Mouse (Mus musculus): Measurements from ENCODE around the gene Olfr78. TPM values are rescaled to one million over a fixed set of nuclear protein-coding genes. Genes with fewer than 3 reads are reported as not detected.

Olfr78 gene
- 1.7 and 8.6 TPM in 2 replicates for polyA plus RNA-seq (2015; fragmentation: Nextera tagmentation; extraction: Ambion mirVana)

GRCm38 (mm10) chr7:102759266-102759665, at the start of gene Olfr78, which contains the start of gene Olfr560:
Gene Olfr78, minus strand, starts transcription at chr7:102759471.
Gene Olfr560, minus strand, starts transcription at chr7:102759366.

GRCm38 (mm10) chr7:102803180-102803579, 43.9 kb upstream of the Olfr78 start, which contains the start of gene Olfr564:
Gene Olfr564, plus strand, starts transcription at chr7:102803480.

GRCm38 (mm10) chr7:102770921-102771320, 11.7 kb upstream of the Olfr78 start, which contains the start of gene Olfr561:
Gene Olfr561, plus strand, starts transcription at chr7:102771221.

GRCm38 (mm10) chr7:102727391-102727790, 31.9 kb downstream of the Olfr78 start, which contains the start of gene Olfr559:
Gene Olfr559, minus strand, starts transcription at chr7:102727491.

GRCm38 (mm10) chr7:102718970-102719369, 40.3 kb downstream of the Olfr78 start, which contains the start of gene Olfr33:
Gene Olfr33, minus strand, starts transcription at chr7:102719070.

GRCm38 (mm10) chr7:102701915-102702314, 57.4 kb downstream of the Olfr78 start, which contains the start of gene Olfr558:
Gene Olfr558, plus strand, starts transcription at chr7:102702215.

GRCm38 (mm10) chr7:102695358-102696125, 63.7 kb downstream of the Olfr78 start, which contains the start of gene Olfr557:
Gene Olfr557, plus strand, starts transcription at chr7:102695910.

Other genes with a start within 250 kb of the Olfr78 start
- not detected in 2 replicates for gene Olfr547, start 224.7 kb downstream of the Olfr78 start, polyA plus RNA-seq (2015; fragmentation: Nextera tagmentation; extraction: Ambion mirVana)
- gene Olfr548-ps1, start 218.6 kb downstream of the Olfr78 start, polyA plus RNA-seq (2015; fragmentation: Nextera tagmentation; extraction: Ambion mirVana) = not detected in 2 replicates
- gene Olfr549, start 209.6 kb downstream of the Olfr78 start, polyA plus RNA-seq (2015; fragmentation: Nextera tagmentation; extraction: Ambion mirVana) = not detected in 2 replicates
- 0.90 and 1.3 TPM in 2 replicates for gene Trim21, start 194.0 kb downstream of the Olfr78 start, polyA plus RNA-seq (2015; fragmentation: Nextera tagmentation; extraction: Ambion mirVana)
- gene Olfr550, start 188.0 kb downstream of the Olfr78 start, polyA plus RNA-seq (2015; fragmentation: Nextera tagmentation; extraction: Ambion mirVana) = not detected in 2 replicates
- gene Olfr551, start 167.6 kb downstream of the Olfr78 start, polyA plus RNA-seq (2015; fragmentation: Nextera tagmentation; extraction: Ambion mirVana) = not detected in 2 replicates
- not detected in 2 replicates for gene Olfr552, start 161.7 kb downstream of the Olfr78 start, polyA plus RNA-seq (2015; fragmentation: Nextera tagmentation; extraction: Ambion mirVana)
- gene Olfr553, start 141.3 kb downstream of the Olfr78 start, polyA plus RNA-seq (2015; fragmentation: Nextera tagmentation; extraction: Ambion mirVana) = not detected in 2 replicates
- gene Olfr554, start 121.0 kb downstream of the Olfr78 start, polyA plus RNA-seq (2015; fragmentation: Nextera tagmentation; extraction: Ambion mirVana) = not detected in 2 replicates
- not detected in 2 replicates for gene Olfr555, start 100.6 kb downstream of the Olfr78 start, polyA plus RNA-seq (2015; fragmentation: Nextera tagmentation; extraction: Ambion mirVana)
- gene Olfr556, start 94.6 kb downstream of the Olfr78 start, polyA plus RNA-seq (2015; fragmentation: Nextera tagmentation; extraction: Ambion mirVana) = not detected in 2 replicates
- gene Trim68, start 72.1 kb downstream of the Olfr78 start, polyA plus RNA-seq (2015; fragmentation: Nextera tagmentation; extraction: Ambion mirVana) = 9.6 and 9.9 TPM in 2 replicates
- gene Olfr557, start 63.6 kb downstream of the Olfr78 start, polyA plus RNA-seq (2015; fragmentation: Nextera tagmentation; extraction: Ambion mirVana) = not detected in 2 replicates
- gene Olfr558, start 57.3 kb downstream of the Olfr78 start, polyA plus RNA-seq (2015; fragmentation: Nextera tagmentation; extraction: Ambion mirVana) = 0.25 and 0.54 TPM in 2 replicates
- gene Olfr33, start 40.4 kb downstream of the Olfr78 start, polyA plus RNA-seq (2015; fragmentation: Nextera tagmentation; extraction: Ambion mirVana) = not detected in 2 replicates
- gene Olfr559, start 32.0 kb downstream of the Olfr78 start, polyA plus RNA-seq (2015; fragmentation: Nextera tagmentation; extraction: Ambion mirVana) = not detected in 2 replicates
- not detected in 2 replicates for gene Olfr560, start 105 bp downstream of the Olfr78 start, polyA plus RNA-seq (2015; fragmentation: Nextera tagmentation; extraction: Ambion mirVana)
- gene Olfr561, start 11.8 kb upstream of the Olfr78 start, polyA plus RNA-seq (2015; fragmentation: Nextera tagmentation; extraction: Ambion mirVana) = not detected in 2 replicates
- not detected in 2 replicates for gene Olfr564, start 44.0 kb upstream of the Olfr78 start, polyA plus RNA-seq (2015; fragmentation: Nextera tagmentation; extraction: Ambion mirVana)
- not detected in 2 replicates for gene Olfr566, start 99.3 kb upstream of the Olfr78 start, polyA plus RNA-seq (2015; fragmentation: Nextera tagmentation; extraction: Ambion mirVana)
- not detected in 2 replicates for gene Olfr568, start 117.7 kb upstream of the Olfr78 start, polyA plus RNA-seq (2015; fragmentation: Nextera tagmentation; extraction: Ambion mirVana)
- gene Olfr569, start 131.4 kb upstream of the Olfr78 start, polyA plus RNA-seq (2015; fragmentation: Nextera tagmentation; extraction: Ambion mirVana) = not detected in 2 replicates
- gene Olfr570, start 135.1 kb upstream of the Olfr78 start, polyA plus RNA-seq (2015; fragmentation: Nextera tagmentation; extraction: Ambion mirVana) = not detected in 2 replicates
- gene Olfr571, start 158.1 kb upstream of the Olfr78 start, polyA plus RNA-seq (2015; fragmentation: Nextera tagmentation; extraction: Ambion mirVana) = not detected in 2 replicates
- gene Olfr572, start 164.9 kb upstream of the Olfr78 start, polyA plus RNA-seq (2015; fragmentation: Nextera tagmentation; extraction: Ambion mirVana) = not detected in 2 replicates
- gene Olfr573-ps1, start 183.1 kb upstream of the Olfr78 start, polyA plus RNA-seq (2015; fragmentation: Nextera tagmentation; extraction: Ambion mirVana) = not detected in 2 replicates
- not detected in 2 replicates for gene Olfr574, start 189.0 kb upstream of the Olfr78 start, polyA plus RNA-seq (2015; fragmentation: Nextera tagmentation; extraction: Ambion mirVana)
- gene Olfr575, start 199.3 kb upstream of the Olfr78 start, polyA plus RNA-seq (2015; fragmentation: Nextera tagmentation; extraction: Ambion mirVana) = not detected in 2 replicates
- gene Olfr576, start 203.2 kb upstream of the Olfr78 start, polyA plus RNA-seq (2015; fragmentation: Nextera tagmentation; extraction: Ambion mirVana) = not detected in 2 replicates
- gene Olfr577, start 216.5 kb upstream of the Olfr78 start, polyA plus RNA-seq (2015; fragmentation: Nextera tagmentation; extraction: Ambion mirVana) = not detected in 2 replicates
- gene Olfr578, start 229.9 kb upstream of the Olfr78 start, polyA plus RNA-seq (2015; fragmentation: Nextera tagmentation; extraction: Ambion mirVana) = not detected in 2 replicates

Data from adrenal gland, postnatal 0 days (tissue).